Mouse (Mus musculus) R1 (cell line): Measurements from ENCODE around the gene Gm9821.

Experiments
- DNase-seq: peaks from one replicate; pipeline ENCODE4 v3.0.0-alpha.2; 2018; ENCODE audit warnings: low read depth, low spot score

The Gm9821 gene

GRCm38 (mm10) chr2:91945483-91945882, at the start of gene Gm9821:
Gene Gm9821 (plus strand): TSS chr2:91945703.
- no peak for DNase-seq

- no peak for DNase-seq
Measured at GRCm38 (mm10) chr2:91897968-91898367, 47.5 kb upstream of the Gm9821 start.

GRCm38 (mm10) chr2:91899141-91899540, 46.4 kb upstream of the Gm9821 start:
- DNase-seq, result no peak

GRCm38 (mm10) chr2:91900431-91900830, 45.1 kb upstream of the Gm9821 start:
- DNase-seq, result no peak

- DNase-seq, result no peak
Measured at GRCm38 (mm10) chr2:91902336-91902735, 43.2 kb upstream of the Gm9821 start.

GRCm38 (mm10) chr2:91903171-91903925, 42.2 kb upstream of the Gm9821 start:
- DNase-seq, result no peak

GRCm38 (mm10) chr2:91904618-91905307, 40.7 kb upstream of the Gm9821 start:
- DNase-seq, result peak; percentile 67

- DNase-seq, result no peak
Measured at GRCm38 (mm10) chr2:91906141-91906540, 39.4 kb upstream of the Gm9821 start.

- DNase-seq, result no peak
Measured at GRCm38 (mm10) chr2:91912616-91913015, 32.9 kb upstream of the Gm9821 start.

- no peak for DNase-seq
Measured at GRCm38 (mm10) chr2:91913328-91914110, 32.0 kb upstream of the Gm9821 start.

- DNase-seq, result no peak
Measured at GRCm38 (mm10) chr2:91916346-91916977, 29.0 kb upstream of the Gm9821 start.

- DNase-seq, result no peak
Measured at GRCm38 (mm10) chr2:91917096-91917495, 28.4 kb upstream of the Gm9821 start.

GRCm38 (mm10) chr2:91920130-91920529, 25.4 kb upstream of the Gm9821 start:
- no peak for DNase-seq

- peak; percentile 72 for DNase-seq
Measured at GRCm38 (mm10) chr2:91921181-91921789, 24.2 kb upstream of the Gm9821 start.

- peak; percentile 87 for DNase-seq
Measured at GRCm38 (mm10) chr2:91921790-91922570, 23.5 kb upstream of the Gm9821 start.

- peak; percentile 56 for DNase-seq
Measured at GRCm38 (mm10) chr2:91922586-91923414, 22.7 kb upstream of the Gm9821 start.

- peak; percentile 84 for DNase-seq
Measured at GRCm38 (mm10) chr2:91923415-91924337, 21.8 kb upstream of the Gm9821 start.

- no peak for DNase-seq
Measured at GRCm38 (mm10) chr2:91924726-91925125, 20.8 kb upstream of the Gm9821 start.

- no peak for DNase-seq
Measured at GRCm38 (mm10) chr2:91925442-91925841, 20.1 kb upstream of the Gm9821 start.
